Mouse (Mus musculus): ENCODE data around the gene Srek1ip1.

The Srek1ip1 gene

DNA sequence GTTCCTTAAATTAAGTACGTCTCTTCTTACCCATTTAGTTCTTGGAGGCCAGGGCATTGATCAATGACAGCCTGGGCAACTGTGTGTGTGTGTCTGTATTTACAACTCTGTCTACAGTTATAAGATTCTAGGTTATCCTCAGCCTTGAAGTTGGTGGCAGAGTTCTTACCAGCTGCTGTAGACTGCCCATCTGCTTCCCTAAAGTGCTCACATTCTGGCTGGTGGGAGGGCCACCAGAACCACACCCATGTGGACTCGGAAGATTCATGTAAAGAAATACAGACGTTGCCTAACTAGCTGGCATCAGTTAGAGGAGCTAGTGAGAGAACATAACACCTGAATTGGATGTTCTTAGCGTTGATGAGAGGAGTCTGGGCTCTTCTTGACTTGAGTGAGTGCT, 49.7 kb downstream of the Srek1ip1 start:
- DNase-seq (ENCODE audit: inconsistent age in 2 of 2, low spot score in 1 of 2), result no peak

DNA sequence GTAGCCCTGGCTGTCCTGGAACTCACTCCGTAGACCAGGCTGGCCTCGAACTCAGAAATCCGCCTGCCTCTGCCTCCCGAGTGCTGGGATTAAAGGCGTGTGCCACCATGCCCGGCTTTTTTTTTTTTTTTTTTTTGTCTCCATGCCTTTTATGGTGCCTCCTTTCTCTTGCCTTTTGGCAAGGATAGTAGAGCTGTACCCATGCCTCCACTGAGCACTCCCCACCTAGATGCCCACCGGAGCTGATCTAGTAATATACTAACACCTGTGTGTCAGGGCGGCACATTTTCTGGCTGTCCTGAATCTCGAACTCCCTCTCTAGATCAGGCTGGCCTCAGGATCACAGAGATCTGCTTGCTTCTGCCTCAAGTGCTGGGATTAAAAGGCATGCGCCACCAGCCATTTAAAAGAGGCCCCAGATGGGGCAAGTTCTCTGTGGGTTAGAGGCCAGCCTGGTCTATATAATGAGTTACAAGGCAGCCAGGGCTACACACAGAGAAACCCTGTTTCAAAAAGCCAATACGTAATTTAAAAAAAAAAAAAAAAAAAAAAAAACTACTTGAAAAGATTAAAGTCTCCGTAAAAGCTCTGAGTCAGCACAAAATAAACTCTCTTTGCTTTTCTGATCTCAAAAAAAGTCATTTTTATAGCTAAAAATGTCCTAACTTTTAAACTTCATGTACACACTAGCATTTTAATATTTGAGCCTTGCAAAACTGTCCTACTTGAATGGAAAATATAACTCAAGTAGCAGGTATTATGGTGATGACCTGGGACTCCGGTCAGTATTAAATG, 51.2 kb downstream of the Srek1ip1 start:
- DNase-seq (ENCODE audit: inconsistent age in 2 of 2, low spot score in 1 of 2), result no peak

- no peak for DNase-seq (ENCODE audit: inconsistent age in 2 of 2, low spot score in 1 of 2)
Observed at GRCm38 (mm10) chr13:104853645-104854044, 61.4 kb downstream of the Srek1ip1 start.

DNA sequence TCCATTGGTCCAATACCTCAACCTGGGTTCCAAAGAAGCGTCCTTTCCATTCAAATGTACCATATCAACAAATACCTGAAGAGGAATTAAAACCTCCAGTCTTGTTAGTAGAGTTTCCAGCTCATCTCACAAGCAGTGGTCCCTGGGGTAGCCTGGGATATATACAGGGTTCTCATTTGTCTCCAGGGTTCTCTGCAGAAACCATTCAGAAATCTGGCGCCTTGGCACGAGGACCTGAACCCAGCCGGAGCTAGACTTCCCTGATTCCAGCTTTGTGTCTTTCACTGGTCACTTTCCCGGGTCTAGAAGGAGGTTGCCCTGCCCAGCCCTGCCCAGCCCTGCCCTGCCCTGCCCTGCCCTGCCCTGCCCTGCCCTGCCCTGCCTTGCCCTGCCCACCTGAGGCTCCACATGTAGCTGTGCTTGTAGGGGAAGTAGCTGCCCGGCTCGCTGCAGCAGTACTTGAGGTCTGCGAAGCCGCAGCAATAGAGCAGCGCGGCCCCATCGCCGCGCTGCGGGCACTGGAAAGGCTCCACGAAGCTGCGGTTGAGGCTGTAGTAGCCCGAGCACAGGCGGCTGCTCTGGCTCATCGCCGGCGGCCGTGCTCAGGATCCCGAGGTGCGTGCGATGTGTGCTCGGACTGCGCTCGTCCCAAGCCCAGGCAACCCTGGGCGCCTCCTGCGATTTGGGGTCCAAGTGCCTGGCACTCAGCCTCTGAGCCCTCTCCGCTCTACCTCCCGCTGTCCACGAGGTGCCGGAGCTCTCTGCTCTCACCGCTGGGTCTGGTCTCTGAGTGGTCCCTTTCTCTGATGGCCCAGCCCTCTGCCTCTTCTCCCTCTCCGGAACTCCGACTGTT, 71.1 kb downstream of the Srek1ip1 start, which contains the start of gene Shisal2b:
Gene Shisal2b, minus strand, starts transcription at position 767 of the 853 bp plus-strand sequence.
- DNase-seq (ENCODE audit: inconsistent age in 2 of 2, low spot score in 1 of 2), result peak; percentile 19 to 54

GRCm38 (mm10) chr13:104866726-104867125, 74.4 kb downstream of the Srek1ip1 start:
- DNase-seq (ENCODE audit: inconsistent age in 2 of 2, low spot score in 1 of 2), result no peak

DNA sequence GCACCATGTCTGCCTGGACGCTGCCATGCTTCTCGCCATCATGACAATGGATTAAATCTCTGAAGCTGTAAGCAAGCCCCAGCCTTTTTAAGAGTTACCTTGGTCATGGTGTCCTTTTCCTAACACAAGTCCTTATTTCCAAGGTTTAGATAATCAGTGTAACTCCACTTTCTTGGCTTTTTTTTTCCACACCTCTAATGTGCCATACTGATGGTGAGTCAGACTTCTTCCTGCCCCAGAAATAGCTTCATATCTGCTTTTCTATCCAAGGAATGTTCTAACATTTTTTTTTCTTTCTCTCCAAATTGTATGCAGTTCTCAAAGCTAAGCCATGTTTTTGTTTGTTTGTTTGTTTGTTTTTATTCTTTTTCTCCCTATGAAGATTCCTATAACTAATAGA, 77.6 kb downstream of the Srek1ip1 start:
- DNase-seq (ENCODE audit: inconsistent age in 2 of 2, low spot score in 1 of 2), result no peak

DNA sequence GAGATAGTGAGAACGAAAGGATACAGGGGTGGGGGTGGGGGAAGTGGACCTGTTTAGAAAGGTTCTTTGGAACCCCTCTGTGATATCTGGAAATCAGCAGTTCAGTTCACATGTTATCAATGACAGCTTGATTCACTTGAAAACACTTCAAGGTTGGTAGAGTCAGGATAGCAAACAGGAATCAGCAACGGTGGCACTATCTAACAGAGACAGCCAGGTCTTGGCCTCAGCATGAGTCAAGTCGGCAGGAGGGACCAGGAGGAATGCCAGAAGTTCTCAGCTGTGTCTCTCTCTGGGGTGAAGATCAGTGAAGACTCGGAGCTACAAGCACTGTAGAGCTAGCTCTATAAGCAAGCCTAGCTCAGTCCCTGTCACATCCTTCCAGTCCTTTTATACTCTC, 86.2 kb downstream of the Srek1ip1 start:
- no peak for DNase-seq (ENCODE audit: inconsistent age in 2 of 2, low spot score in 1 of 2)

GRCm38 (mm10) chr13:104883566-104884249, 91.4 kb downstream of the Srek1ip1 start:
- no peak for DNase-seq (ENCODE audit: inconsistent age in 2 of 2, low spot score in 1 of 2)

DNA sequence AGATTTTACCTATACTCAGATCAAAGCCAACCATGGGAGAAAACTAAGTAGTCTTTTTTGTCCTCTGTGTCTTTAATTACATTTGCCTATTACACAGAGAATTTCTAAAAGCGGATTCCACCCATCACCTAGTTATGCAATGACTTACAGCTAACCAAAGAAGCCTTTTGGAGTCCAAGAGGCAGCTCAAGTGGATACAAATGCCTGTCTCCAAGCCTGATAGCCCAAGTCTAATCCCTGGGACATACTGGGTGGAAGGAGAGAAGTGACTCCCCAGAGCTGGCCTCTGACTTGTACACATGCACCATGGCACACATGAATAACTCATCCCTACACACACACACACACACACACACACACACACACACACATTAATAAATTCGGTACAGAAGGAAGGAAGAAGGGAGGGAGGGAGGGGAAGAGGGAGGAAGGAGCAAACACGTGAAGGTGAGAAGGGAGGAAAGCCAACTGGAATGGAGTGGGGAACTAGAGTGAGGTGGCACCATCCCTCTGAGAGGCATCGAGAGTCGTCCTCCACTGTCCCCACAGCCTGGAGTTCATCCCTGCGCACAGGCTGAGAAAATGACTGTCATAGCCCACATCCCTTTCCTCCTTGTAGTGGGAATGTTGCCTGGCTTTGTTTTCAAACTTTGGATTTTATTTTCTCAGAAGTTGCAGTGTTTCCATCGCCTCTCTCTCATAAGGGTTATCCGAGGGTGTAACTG, 94.2 kb downstream of the Srek1ip1 start:
- DNase-seq (ENCODE audit: inconsistent age in 2 of 2, low spot score in 1 of 2), result peak in 1 of 2 experiments; percentile 25
